Mouse (Mus musculus) spleen, adult 2 months (tissue): ENCODE measurements around the gene Farsb.

Experiments used
- CTCF ChIP-seq: fragments of 200-500 bp; IDR thresholded peaks from 2 replicates; pipeline ENCODE4 v1.5.1; 2011; ENCODE audit warnings: mild to moderate bottlenecking, inconsistent platforms; ENCODE audit not compliant: insufficient read depth, insufficient read length, insufficient replicate concordance; ENCODE audit errors: extremely low read depth
- POLR2A ChIP-seq: fragments of 200-500 bp; IDR thresholded peaks from 2 replicates; pipeline ENCODE4 v1.6.1; 2011; ENCODE audit warnings: low read depth, low read length, inconsistent platforms

- no peak for TF ChIP-seq CTCF
- TF ChIP-seq POLR2A: no peak
These were observed 12.3 kb upstream of the Farsb start for GRCm38 (mm10) chr1:78501036-78501435.
